Mouse (Mus musculus) hindbrain, embryonic 13.5 days (tissue): Measurements from ENCODE around the gene Tenm3. TPM values are rescaled to one million over a fixed set of nuclear protein-coding genes. Genes with fewer than 3 reads are reported as not detected.

Experiments used
- ATAC-seq: fragments of 200-750 bp; cut with Nextera tagmentation; 2 replicates; pipeline ENCODE4 v1.8.0; 2017; ENCODE audit warnings: moderate TSS enrichment; ENCODE audit not compliant: low FRiP score
- H3K27ac ChIP-seq: fragments of 300-500 bp; sonication (generic); 2 replicates; pipeline ENCODE4 v1.5.1; 2015; ENCODE audit warnings: inconsistent platforms, mild to moderate bottlenecking, moderate library complexity
- H3K27me3 ChIP-seq: fragments of 300-500 bp; sonication (generic); 2 replicates; pipeline ENCODE4 v1.6.1; 2015; ENCODE audit warnings: mild to moderate bottlenecking, inconsistent platforms
- H3K36me3 ChIP-seq: fragments of 300-500 bp; sonication (generic); 2 replicates; pipeline ENCODE4 v1.6.1; 2015; ENCODE audit warnings: mild to moderate bottlenecking, inconsistent platforms
- H3K4me1 ChIP-seq: fragments of 300-500 bp; sonication (generic); replicated peaks from 2 replicates; pipeline ENCODE4 v1.6.1; 2015; ENCODE audit warnings: inconsistent platforms
- H3K4me2 ChIP-seq: fragments of 300-500 bp; sonication (generic); 2 replicates; pipeline ENCODE4 v1.6.1; 2015; ENCODE audit warnings: inconsistent platforms, mild to moderate bottlenecking, moderate library complexity
- H3K4me3 ChIP-seq: fragments of 300-500 bp; sonication (generic); 2 replicates; pipeline ENCODE4 v1.5.1; 2015; ENCODE audit warnings: mild to moderate bottlenecking, inconsistent platforms
- H3K9ac ChIP-seq: fragments of 300-500 bp; sonication (generic); 2 replicates; pipeline ENCODE4 v1.6.1; 2015; ENCODE audit warnings: mild to moderate bottlenecking, inconsistent platforms
- H3K9me3 ChIP-seq: fragments of 300-500 bp; sonication (generic); 2 replicates; pipeline ENCODE4 v1.6.1; 2016; ENCODE audit warnings: inconsistent platforms
- WGBS: fragments of 180-500 bp; shearing (Covaris S2); methylation state at CpG from one replicate; pipeline ENCODE4 v1.1.7; 2015; 5-methylcytosine and 5-hydroxymethylcytosine counted together
- polyA plus RNA-seq: library from polyadenylated mRNA; unstranded; fragments of >200 nt; fragmentation: Nextera tagmentation; extraction: Ambion mirVana; gene quantifications from 2 replicates; pipeline ENCODE4 v1.2.1, GENCODE M21; 2015

Gene Tenm3
- polyA plus RNA-seq, 1 experiment from 2014 or later: 35.7 TPM

GRCm38 (mm10) chr8:48488809-48489208, 354.9 kb downstream of the Tenm3 start:
- H3K9ac ChIP-seq: no peak overlapping the region
- no peaks in the 10 kb centered on the region for H3K36me3 ChIP-seq
- no peak overlapping the region for H3K4me3 ChIP-seq
- ATAC-seq: no peak
- no peaks in the 10 kb centered on the region for H3K27me3 ChIP-seq
- WGBS: 78% methylated on average over 7 of the region's 7 CpGs
- H3K4me1 ChIP-seq: peaks cover 24% of the 10 kb centered on the region
- no peaks in the 10 kb centered on the region for H3K9me3 ChIP-seq
- no peak overlapping the region for H3K27ac ChIP-seq
- no peak overlapping the region for H3K4me2 ChIP-seq

- Histone ChIP-seq H3K9me3 (no peaks in the 10 kb centered on the region), H3K9ac (no peak overlapping the region), H3K4me2 (no peak overlapping the region), H3K27ac (no peak overlapping the region), H3K4me1 (peaks cover 30% of the 10 kb centered on the region), H3K36me3 (no peaks in the 10 kb centered on the region), H3K4me3 (no peak overlapping the region), H3K27me3 (peaks cover 3% of the 10 kb centered on the region; the same call in 1 of the 2 replicates)
- ATAC-seq: no peak
- WGBS: 50% methylated on average over 5 of the region's 5 CpGs
Observed at GRCm38 (mm10) chr8:48484143-48484542, 359.6 kb downstream of the Tenm3 start.

DNA sequence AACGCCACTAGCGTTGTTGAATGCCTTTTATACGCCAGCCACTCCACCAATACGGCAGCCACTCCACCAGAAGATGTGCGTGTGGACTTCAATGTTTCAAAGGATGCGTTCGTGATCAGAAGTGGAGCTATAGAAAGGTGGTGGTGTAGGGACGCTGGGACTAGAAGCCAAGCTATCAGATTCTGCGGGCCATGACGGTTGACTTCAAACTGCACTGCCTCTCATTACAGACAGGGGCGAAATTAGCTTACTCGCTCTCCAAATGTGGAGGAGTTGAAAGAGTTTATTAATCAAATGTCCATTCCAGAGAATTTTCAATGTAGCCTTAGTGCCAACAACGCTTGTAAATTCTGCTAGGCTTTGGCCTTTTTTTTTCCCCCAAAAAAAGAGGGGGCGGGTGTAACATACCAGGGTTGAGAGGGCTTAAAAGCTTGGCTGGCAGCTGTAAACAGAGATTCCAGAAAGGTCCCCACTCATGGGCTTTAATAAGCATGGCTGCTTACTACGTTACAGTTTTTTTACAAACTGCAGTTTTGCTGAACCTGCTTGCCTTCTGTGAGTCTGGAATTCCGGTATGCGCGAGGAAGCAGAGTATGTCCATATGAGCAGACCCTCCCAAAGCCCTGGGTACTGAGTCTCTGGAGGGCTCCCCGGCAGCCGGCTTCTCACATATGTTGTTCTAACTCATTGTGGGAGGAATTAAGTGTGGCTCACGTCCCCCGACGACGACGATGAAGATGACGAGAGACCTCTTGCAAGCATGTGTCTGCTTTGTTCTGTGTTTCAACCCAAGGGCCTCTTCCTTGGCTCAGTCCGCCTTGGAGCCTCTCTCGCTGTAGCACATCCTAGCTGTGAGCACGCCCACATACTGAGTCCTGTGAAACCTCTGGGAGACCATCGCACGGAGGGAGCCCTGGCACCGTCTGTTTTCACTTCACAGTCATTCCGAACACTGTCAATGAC, 361.8 kb downstream of the Tenm3 start:
- peaks cover 8% of the 10 kb centered on the region; the same call in 1 of the 2 replicates for H3K27me3 ChIP-seq
- H3K4me3 ChIP-seq: no peak overlapping the region
- H3K9me3 ChIP-seq: no peaks in the 10 kb centered on the region
- H3K9ac ChIP-seq: peak overlapping the region; percentile 39; the same call in 1 of the 2 replicates
- H3K4me2 ChIP-seq: peak overlapping the region; percentile 31
- H3K4me1 ChIP-seq: peaks cover 35% of the 10 kb centered on the region
- ATAC-seq: peak; percentile 18; the same call in 1 of the 2 replicates
- H3K27ac ChIP-seq: peak overlapping the region; percentile 73
- H3K36me3 ChIP-seq: no peaks in the 10 kb centered on the region
- WGBS: 61% methylated on average over 33 of the region's 33 CpGs

DNA sequence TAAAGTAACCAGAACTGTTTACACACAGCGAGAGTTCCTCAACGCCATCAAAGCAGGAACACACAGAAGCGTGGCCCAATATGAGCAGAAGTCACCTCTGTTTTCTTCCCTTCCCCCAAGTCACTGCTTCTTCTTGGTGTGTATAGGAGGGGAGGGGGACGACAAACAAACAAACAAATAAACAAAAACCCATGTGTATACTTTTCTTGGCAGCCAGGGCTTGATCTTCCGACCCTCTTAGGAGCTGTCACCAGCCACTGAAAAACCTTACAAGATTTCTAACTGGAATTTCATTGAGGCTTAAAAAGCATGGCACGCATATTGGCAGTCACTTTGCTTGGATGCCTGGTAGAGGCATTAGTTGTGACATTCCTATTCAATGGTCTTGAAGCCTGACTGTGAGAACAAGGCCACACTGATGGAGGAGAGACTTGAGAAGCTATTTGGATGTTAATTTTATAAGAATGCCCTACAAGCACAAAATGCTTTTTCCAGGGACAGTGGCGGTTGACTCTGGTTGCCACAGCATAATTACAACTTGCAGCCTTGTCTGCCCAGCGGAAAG, 366.3 kb downstream of the Tenm3 start:
- Histone ChIP-seq H3K27me3 (peaks cover 12% of the 10 kb centered on the region), H3K27ac (no peak overlapping the region), H3K9me3 (no peaks in the 10 kb centered on the region), H3K9ac (no peak overlapping the region), H3K36me3 (no peaks in the 10 kb centered on the region), H3K4me3 (no peak overlapping the region), H3K4me1 (peaks cover 29% of the 10 kb centered on the region), H3K4me2 (no peak overlapping the region)
- ATAC-seq: 0 out of 2 replicates have a peak, but pooled peaks have one; percentile 38
- 36% methylated on average over 8 of the region's 8 CpGs for WGBS

DNA sequence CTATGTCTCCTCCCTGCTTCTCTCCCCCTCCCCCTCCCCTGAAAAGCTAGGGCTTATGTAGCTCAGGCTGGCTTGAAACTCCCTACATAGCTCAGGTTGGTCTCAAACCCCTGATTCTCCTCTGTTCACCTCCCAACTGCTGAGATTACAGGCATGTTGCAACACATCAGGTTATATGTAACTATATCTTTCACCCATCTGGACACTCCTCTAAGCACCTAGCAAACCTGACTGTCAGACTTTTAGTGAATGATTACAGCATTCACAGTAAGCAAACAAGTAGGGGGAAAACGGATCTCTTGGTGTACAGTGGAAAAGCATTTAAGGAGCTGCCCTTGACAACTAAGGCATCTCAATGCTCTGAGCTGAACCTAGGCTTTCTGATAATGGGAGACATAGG, 366.9 kb downstream of the Tenm3 start:
- ATAC-seq: no peak
- WGBS: 36% methylated on average over 1 of the region's 1 CpGs
- no peak overlapping the region for H3K4me3 ChIP-seq
- no peaks in the 10 kb centered on the region for H3K36me3 ChIP-seq
- peaks cover 12% of the 10 kb centered on the region for H3K27me3 ChIP-seq
- H3K4me2 ChIP-seq: no peak overlapping the region
- peaks cover 23% of the 10 kb centered on the region for H3K4me1 ChIP-seq
- H3K27ac ChIP-seq: no peak overlapping the region
- H3K9me3 ChIP-seq: no peaks in the 10 kb centered on the region
- H3K9ac ChIP-seq: no peak overlapping the region

GRCm38 (mm10) chr8:48467633-48468032, 376.1 kb downstream of the Tenm3 start:
- Histone ChIP-seq H3K27ac (no peak overlapping the region), H3K4me1 (peaks cover 15% of the 10 kb centered on the region), H3K9me3 (no peaks in the 10 kb centered on the region), H3K9ac (no peak overlapping the region), H3K4me2 (no peak overlapping the region), H3K36me3 (no peaks in the 10 kb centered on the region), H3K4me3 (no peak overlapping the region), H3K27me3 (no peaks in the 10 kb centered on the region)
- WGBS: 51% methylated on average over 5 of the region's 5 CpGs
- 0 out of 2 replicates have a peak, but pooled peaks have one; percentile 56 for ATAC-seq

GRCm38 (mm10) chr8:48458373-48458772, 385.4 kb downstream of the Tenm3 start:
- ATAC-seq: peak; percentile 81
- Histone ChIP-seq H3K36me3 (no peaks in the 10 kb centered on the region), H3K27me3 (no peaks in the 10 kb centered on the region), H3K9me3 (no peaks in the 10 kb centered on the region), H3K4me2 (peak overlapping the region; percentile 17; the same call in 1 of the 2 replicates), H3K9ac (0 out of 2 replicates have a peak overlapping the region, but pooled peaks have one; percentile 9), H3K27ac (peak overlapping the region; percentile 88), H3K4me3 (no peak overlapping the region), H3K4me1 (peaks cover 36% of the 10 kb centered on the region)
- WGBS: 7% methylated on average over 5 of the region's 5 CpGs

DNA sequence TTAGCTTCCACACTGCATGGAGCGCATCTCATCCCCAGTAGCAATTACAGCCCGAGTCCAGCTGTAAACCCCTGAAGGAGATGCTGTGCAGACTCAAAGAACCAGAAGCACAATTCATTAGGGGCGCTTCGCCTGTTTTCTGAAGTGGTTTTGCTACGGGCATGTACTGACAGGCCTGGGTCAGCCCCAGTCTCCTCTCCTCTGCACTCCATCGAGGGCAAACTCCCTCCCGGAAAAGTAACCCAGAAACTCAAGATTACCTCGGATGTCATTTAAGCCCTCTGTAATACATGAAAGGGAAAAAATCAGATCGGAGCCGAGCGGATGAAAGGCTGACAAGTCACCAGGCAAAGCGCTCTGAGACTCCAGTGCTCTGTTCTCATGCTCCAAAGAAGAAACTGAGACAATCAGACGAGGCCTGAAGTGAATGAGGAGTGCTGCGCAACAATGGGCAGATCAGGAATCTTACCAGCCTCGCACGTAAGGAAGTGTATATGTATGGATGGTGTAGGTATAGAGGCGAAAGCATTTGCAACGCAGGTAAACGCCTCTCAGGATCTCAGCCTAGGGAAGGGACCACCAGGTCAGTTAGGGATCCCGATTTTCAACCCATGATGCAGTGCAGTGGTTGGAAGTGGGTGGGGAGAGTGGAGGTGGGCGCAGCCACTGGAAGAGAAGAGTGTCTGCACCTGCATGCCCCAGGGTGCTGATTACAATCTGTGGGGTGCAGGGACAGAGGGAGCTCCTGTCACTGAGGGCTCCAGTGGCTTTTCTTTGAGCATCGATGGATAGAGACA, 387.2 kb downstream of the Tenm3 start:
- Histone ChIP-seq H3K4me2 (peak overlapping the region; percentile 34), H3K27ac (peak overlapping the region; percentile 50), H3K27me3 (no peaks in the 10 kb centered on the region), H3K4me1 (peaks cover 39% of the 10 kb centered on the region), H3K9ac (no peak overlapping the region; the same call in 1 of the 2 replicates), H3K36me3 (no peaks in the 10 kb centered on the region), H3K4me3 (no peak overlapping the region), H3K9me3 (no peaks in the 10 kb centered on the region)
- 25% methylated on average over 22 of the region's 22 CpGs for WGBS
- peak; percentile 25; the same call in 1 of the 2 replicates for ATAC-seq

- Histone ChIP-seq H3K9ac (no peak overlapping the region), H3K4me1 (peaks cover 40% of the 10 kb centered on the region), H3K4me2 (no peak overlapping the region), H3K36me3 (no peaks in the 10 kb centered on the region), H3K27me3 (no peaks in the 10 kb centered on the region), H3K27ac (peak overlapping the region; percentile 2; the same call in 1 of the 2 replicates), H3K9me3 (no peaks in the 10 kb centered on the region), H3K4me3 (no peak overlapping the region)
- ATAC-seq: no peak
- 47% methylated on average over 7 of the region's 7 CpGs for WGBS
Observed at GRCm38 (mm10) chr8:48451247-48451635, 392.5 kb downstream of the Tenm3 start.

- Histone ChIP-seq H3K4me3 (no peak overlapping the region), H3K27ac (peak overlapping the region; percentile 2; the same call in 1 of the 2 replicates), H3K36me3 (no peaks in the 10 kb centered on the region), H3K4me1 (peaks cover 36% of the 10 kb centered on the region), H3K4me2 (no peak overlapping the region), H3K9ac (no peak overlapping the region), H3K27me3 (no peaks in the 10 kb centered on the region), H3K9me3 (no peaks in the 10 kb centered on the region)
- ATAC-seq: no peak
- 66% methylated on average over 23 of the region's 23 CpGs for WGBS
Observed at GRCm38 (mm10) chr8:48450397-48451246, 393.1 kb downstream of the Tenm3 start.

GRCm38 (mm10) chr8:48449625-48450024, 394.1 kb downstream of the Tenm3 start:
- ATAC-seq: no peak; the same call in 1 of the 2 replicates
- H3K36me3 ChIP-seq: no peaks in the 10 kb centered on the region
- WGBS: 9% methylated on average over 3 of the region's 3 CpGs
- no peak overlapping the region for H3K4me3 ChIP-seq
- no peaks in the 10 kb centered on the region for H3K9me3 ChIP-seq
- no peak overlapping the region for H3K4me2 ChIP-seq
- peaks cover 31% of the 10 kb centered on the region for H3K4me1 ChIP-seq
- H3K27ac ChIP-seq: no peak overlapping the region
- no peaks in the 10 kb centered on the region for H3K27me3 ChIP-seq
- no peak overlapping the region for H3K9ac ChIP-seq
